Mouse (Mus musculus) cerebellum, postnatal 14 days (tissue): Measurements from ENCODE around the gene Vgll4.

ENCODE experiments used
- DNase-seq, 2 experiments: peaks; one replicate each; pipeline ENCODE4 v3.0.0; 2021; ENCODE audit warnings: mixed read lengths in 2 of 2

Vgll4 gene

GRCm38 (mm10) chr6:114917129-114917528 lies 52.7 kb downstream of the Vgll4 start:
- DNase-seq, result peak in 1 of 2 experiments; percentile 51

- DNase-seq, result no peak
These were observed 53.1 kb downstream of the Vgll4 start for GRCm38 (mm10) chr6:114916715-114916992.

- DNase-seq, result no peak
These were observed 53.7 kb downstream of the Vgll4 start for GRCm38 (mm10) chr6:114915915-114916714.

GRCm38 (mm10) chr6:114914041-114914716 lies 55.6 kb downstream of the Vgll4 start:
- no peak for DNase-seq

- DNase-seq, result no peak
These were observed 56.7 kb downstream of the Vgll4 start for GRCm38 (mm10) chr6:114913142-114913541.

GRCm38 (mm10) chr6:114911540-114911939 lies 58.3 kb downstream of the Vgll4 start:
- no peak for DNase-seq

GRCm38 (mm10) chr6:114909801-114910200 lies 60.0 kb downstream of the Vgll4 start:
- no peak for DNase-seq

GRCm38 (mm10) chr6:114907459-114907858 lies 62.3 kb downstream of the Vgll4 start:
- no peak for DNase-seq

- no peak for DNase-seq
These were observed 63.6 kb downstream of the Vgll4 start for GRCm38 (mm10) chr6:114906209-114906608.

- DNase-seq, result no peak
These were observed 64.4 kb downstream of the Vgll4 start for GRCm38 (mm10) chr6:114905253-114906028.

- DNase-seq, result no peak
These were observed 65.0 kb downstream of the Vgll4 start for GRCm38 (mm10) chr6:114904818-114905217.

- DNase-seq, result no peak
These were observed 65.6 kb downstream of the Vgll4 start for GRCm38 (mm10) chr6:114904233-114904632.

GRCm38 (mm10) chr6:114901921-114902320 lies 67.9 kb downstream of the Vgll4 start:
- no peak for DNase-seq

GRCm38 (mm10) chr6:114901321-114901824 lies 68.4 kb downstream of the Vgll4 start:
- no peak for DNase-seq

- no peak for DNase-seq
These were observed 69.6 kb downstream of the Vgll4 start for GRCm38 (mm10) chr6:114900194-114900593.

GRCm38 (mm10) chr6:114899652-114900051 lies 70.1 kb downstream of the Vgll4 start:
- no peak for DNase-seq

GRCm38 (mm10) chr6:114898949-114899348 lies 70.8 kb downstream of the Vgll4 start:
- DNase-seq, result no peak

- no peak for DNase-seq
These were observed 73.5 kb downstream of the Vgll4 start for GRCm38 (mm10) chr6:114896281-114896680.

GRCm38 (mm10) chr6:114895191-114895590 lies 74.6 kb downstream of the Vgll4 start:
- DNase-seq, result no peak

GRCm38 (mm10) chr6:114894548-114895106 lies 75.2 kb downstream of the Vgll4 start:
- DNase-seq, result no peak

GRCm38 (mm10) chr6:114893427-114894209 lies 76.2 kb downstream of the Vgll4 start:
- DNase-seq, result no peak

- peak; percentile 49 to 50 for DNase-seq
These were observed 77.4 kb downstream of the Vgll4 start for GRCm38 (mm10) chr6:114892363-114892762.
